Mouse (Mus musculus): ENCODE data around the gene Gm20509. TPM values are rescaled to one million over a fixed set of nuclear protein-coding genes. Genes with fewer than 3 reads are reported as not detected.

Gm20509 gene
- total RNA-seq, 1 experiment = not detected

GRCm38 (mm10) chr9:73129875-73130274, 27.6 kb downstream of the Gm20509 start:
- H3K9ac ChIP-seq (ENCODE audit: insufficient read depth, low read depth, low read length, poor library complexity, severe bottlenecking) = no peak overlapping the region
- H3K9me3 ChIP-seq (ENCODE audit: control insufficient read depth, insufficient read depth, low read depth, low read length) = no peaks in the 10 kb centered on the region
- peaks cover 36% of the 10 kb centered on the region for H3K36me3 ChIP-seq (ENCODE audit: control insufficient read depth, insufficient read depth, low read length, poor library complexity, severe bottlenecking)
- H3K27ac ChIP-seq (ENCODE audit: insufficient read depth, low read depth, low read length, poor library complexity, severe bottlenecking) = no peak overlapping the region
- no peak for TF ChIP-seq ZNF384 (IDR thresholded peaks at IDR 0.05; ENCODE audit: low read depth, low read length)
- H3K4me3 ChIP-seq (ENCODE audit: insufficient read depth in 1 of 2, low read depth in 1 of 2, low read length in 2 of 2, poor library complexity in 1 of 2, severe bottlenecking in 1 of 2) = no peak overlapping the region
- in situ Hi-C loops (cut with MboI; ENCODE audit: low sequenced_read_pairs in 2 of 2, unreplicated experiment in 2 of 2) = no loop called here
- H3K4me1 ChIP-seq (ENCODE audit: control insufficient read depth in 2 of 2, insufficient read depth in 2 of 2, low read length in 2 of 2, poor library complexity in 1 of 2) = peaks cover 0 to 10% of the 10 kb centered on the region in 2 experiments; a peak in 2 of 4 replicates
- no peak for DNase-seq (ENCODE audit: low read depth, low spot score)

- DNase-seq (ENCODE audit: low read depth, low spot score) = no peak
- Histone ChIP-seq H3K4me1 (ENCODE audit: control insufficient read depth in 2 of 2, insufficient read depth in 2 of 2, low read length in 2 of 2, poor library complexity in 1 of 2) (peaks cover 0 to 7% of the 10 kb centered on the region in 2 experiments; a peak in 2 of 4 replicates), H3K9me3 (ENCODE audit: control insufficient read depth, insufficient read depth, low read depth, low read length) (no peaks in the 10 kb centered on the region), H3K36me3 (ENCODE audit: control insufficient read depth, insufficient read depth, low read length, poor library complexity, severe bottlenecking) (peaks cover 29% of the 10 kb centered on the region), H3K9ac (ENCODE audit: insufficient read depth, low read depth, low read length, poor library complexity, severe bottlenecking) (no peak overlapping the region), H3K27ac (ENCODE audit: insufficient read depth, low read depth, low read length, poor library complexity, severe bottlenecking) (no peak overlapping the region), H3K4me3 (ENCODE audit: insufficient read depth in 1 of 2, low read depth in 1 of 2, low read length in 2 of 2, poor library complexity in 1 of 2, severe bottlenecking in 1 of 2) (no peak overlapping the region)
- no peak for TF ChIP-seq ZNF384 (IDR thresholded peaks at IDR 0.05; ENCODE audit: low read depth, low read length)
- no peak for TF ChIP-seq HCFC1 (IDR thresholded peaks at IDR 0.05; ENCODE audit: borderline replicate concordance, insufficient read depth, low read length)
- no peak for TF ChIP-seq MAFK (IDR thresholded peaks at IDR 0.05; ENCODE audit: insufficient read depth, low read depth, low read length)
- TF ChIP-seq ZC3H11A (IDR thresholded peaks at IDR 0.05; ENCODE audit: borderline replicate concordance, low read depth, low read length) = no peak
- no peak for TF ChIP-seq CHD2 (IDR thresholded peaks at IDR 0.05; ENCODE audit: low read depth, low read length)
- in situ Hi-C loops (cut with MboI; ENCODE audit: low sequenced_read_pairs in 2 of 2, unreplicated experiment in 2 of 2) = no loop called here
Observed at GRCm38 (mm10) chr9:73130529-73130928, 28.3 kb downstream of the Gm20509 start.

- H3K36me3 ChIP-seq (ENCODE audit: control insufficient read depth, insufficient read depth, low read length, poor library complexity, severe bottlenecking) = no peaks in the 10 kb centered on the region
- TF ChIP-seq ZNF384 (IDR thresholded peaks at IDR 0.05; ENCODE audit: low read depth, low read length) (no peak), ZC3H11A (IDR thresholded peaks at IDR 0.05; ENCODE audit: borderline replicate concordance, low read depth, low read length) (no peak), CHD2 (IDR thresholded peaks at IDR 0.05; ENCODE audit: low read depth, low read length) (no peak), HCFC1 (IDR thresholded peaks at IDR 0.05; ENCODE audit: borderline replicate concordance, insufficient read depth, low read length) (no peak), MAFK (IDR thresholded peaks at IDR 0.05; ENCODE audit: insufficient read depth, low read depth, low read length) (no peak)
- in situ Hi-C loops (cut with MboI; ENCODE audit: low sequenced_read_pairs in 2 of 2, unreplicated experiment in 2 of 2) = no loop called here
- H3K4me3 ChIP-seq (ENCODE audit: insufficient read depth in 1 of 2, low read depth in 1 of 2, low read length in 2 of 2, poor library complexity in 1 of 2, severe bottlenecking in 1 of 2) = no peak overlapping the region
- H3K9me3 ChIP-seq (ENCODE audit: control insufficient read depth, insufficient read depth, low read depth, low read length) = no peaks in the 10 kb centered on the region
- no peaks in the 10 kb centered on the region for H3K4me1 ChIP-seq (ENCODE audit: control insufficient read depth in 2 of 2, insufficient read depth in 2 of 2, low read length in 2 of 2, poor library complexity in 1 of 2)
- DNase-seq (ENCODE audit: low read depth, low spot score) = no peak
- H3K27ac ChIP-seq (ENCODE audit: insufficient read depth, low read depth, low read length, poor library complexity, severe bottlenecking) = no peak overlapping the region
- no peak overlapping the region for H3K9ac ChIP-seq (ENCODE audit: insufficient read depth, low read depth, low read length, poor library complexity, severe bottlenecking)
Observed at GRCm38 (mm10) chr9:73137341-73137886, 35.1 kb downstream of the Gm20509 start.

GRCm38 (mm10) chr9:73154347-73154746, 52.1 kb downstream of the Gm20509 start:
- no peak overlapping the region for H3K4me3 ChIP-seq (ENCODE audit: insufficient read depth in 1 of 2, low read depth in 1 of 2, low read length in 2 of 2, poor library complexity in 1 of 2, severe bottlenecking in 1 of 2)
- no peak for TF ChIP-seq CHD2 (IDR thresholded peaks at IDR 0.05; ENCODE audit: low read depth, low read length)
- TF ChIP-seq MAFK (IDR thresholded peaks at IDR 0.05; ENCODE audit: insufficient read depth, low read depth, low read length) = no peak
- no peak for TF ChIP-seq HCFC1 (IDR thresholded peaks at IDR 0.05; ENCODE audit: borderline replicate concordance, insufficient read depth, low read length)
- TF ChIP-seq ZNF384 (IDR thresholded peaks at IDR 0.05; ENCODE audit: low read depth, low read length) = no peak
- no peak for TF ChIP-seq ZC3H11A (IDR thresholded peaks at IDR 0.05; ENCODE audit: borderline replicate concordance, low read depth, low read length)
- peaks cover 0 to 5% of the 10 kb centered on the region in 2 experiments; a peak in 1 of 4 replicates for H3K4me1 ChIP-seq (ENCODE audit: control insufficient read depth in 2 of 2, insufficient read depth in 2 of 2, low read length in 2 of 2, poor library complexity in 1 of 2)
- no peaks in the 10 kb centered on the region for H3K9me3 ChIP-seq (ENCODE audit: control insufficient read depth, insufficient read depth, low read depth, low read length)
- H3K9ac ChIP-seq (ENCODE audit: insufficient read depth, low read depth, low read length, poor library complexity, severe bottlenecking) = no peak overlapping the region
- in situ Hi-C loops (cut with MboI; ENCODE audit: low sequenced_read_pairs in 2 of 2, unreplicated experiment in 2 of 2) = no loop called here
- no peak overlapping the region for H3K27ac ChIP-seq (ENCODE audit: insufficient read depth, low read depth, low read length, poor library complexity, severe bottlenecking)
- no peak for DNase-seq (ENCODE audit: low read depth, low spot score)
- H3K36me3 ChIP-seq (ENCODE audit: control insufficient read depth, insufficient read depth, low read length, poor library complexity, severe bottlenecking) = no peaks in the 10 kb centered on the region

GRCm38 (mm10) chr9:73157968-73158367, 55.7 kb downstream of the Gm20509 start:
- Histone ChIP-seq H3K36me3 (ENCODE audit: control insufficient read depth, insufficient read depth, low read length, poor library complexity, severe bottlenecking) (no peaks in the 10 kb centered on the region), H3K4me1 (ENCODE audit: control insufficient read depth in 2 of 2, insufficient read depth in 2 of 2, low read length in 2 of 2, poor library complexity in 1 of 2) (peaks cover 0 to 5% of the 10 kb centered on the region in 2 experiments; a peak in 1 of 4 replicates), H3K9ac (ENCODE audit: insufficient read depth, low read depth, low read length, poor library complexity, severe bottlenecking) (no peak overlapping the region), H3K4me3 (ENCODE audit: insufficient read depth in 1 of 2, low read depth in 1 of 2, low read length in 2 of 2, poor library complexity in 1 of 2, severe bottlenecking in 1 of 2) (no peak overlapping the region), H3K27ac (ENCODE audit: insufficient read depth, low read depth, low read length, poor library complexity, severe bottlenecking) (no peak overlapping the region), H3K9me3 (ENCODE audit: control insufficient read depth, insufficient read depth, low read depth, low read length) (no peaks in the 10 kb centered on the region)
- in situ Hi-C loops (cut with MboI; ENCODE audit: low sequenced_read_pairs in 2 of 2, unreplicated experiment in 2 of 2) = no loop called here
- DNase-seq (ENCODE audit: low read depth, low spot score) = no peak
- TF ChIP-seq CHD2 (IDR thresholded peaks at IDR 0.05; ENCODE audit: low read depth, low read length) (no peak), ZNF384 (IDR thresholded peaks at IDR 0.05; ENCODE audit: low read depth, low read length) (no peak), MAFK (IDR thresholded peaks at IDR 0.05; ENCODE audit: insufficient read depth, low read depth, low read length) (no peak), ZC3H11A (IDR thresholded peaks at IDR 0.05; ENCODE audit: borderline replicate concordance, low read depth, low read length) (no peak), HCFC1 (IDR thresholded peaks at IDR 0.05; ENCODE audit: borderline replicate concordance, insufficient read depth, low read length) (no peak)
